Mouse (Mus musculus) limb, embryonic 10.5 days (tissue): ENCODE measurements around the gene Odf4. TPM values are rescaled to one million over a fixed set of nuclear protein-coding genes. Genes with fewer than 3 reads are reported as not detected.
A peak's percentile ranks its signal among the peaks of the same experiment; 100 is the strongest.
"Not testable (repeated sequence)": the region's sequence is repeated elsewhere in the genome, so short reads cannot be mapped to it uniquely, and the experiment has no call there.

ENCODE experiments used
- DNase-seq: peaks from one replicate; pipeline ENCODE4 v3.0.0-alpha.2; 2017; ENCODE audit warnings: low spot score
- H3K27ac ChIP-seq: fragments of 300-500 bp; sonication (generic); 2 replicates; pipeline ENCODE4 v1.5.1; 2016; ENCODE audit warnings: mild to moderate bottlenecking
- H3K27me3 ChIP-seq: fragments of 300-500 bp; sonication (generic); 2 replicates; pipeline ENCODE4 v1.6.1; 2016; ENCODE audit warnings: low read depth, mild to moderate bottlenecking; ENCODE audit not compliant: poor library complexity, severe bottlenecking
- H3K36me3 ChIP-seq: fragments of 300-500 bp; sonication (generic); 2 replicates; pipeline ENCODE4 v1.6.1; 2016; ENCODE audit warnings: mild to moderate bottlenecking, moderate library complexity
- H3K4me1 ChIP-seq: fragments of 300-500 bp; sonication (generic); 2 replicates; pipeline ENCODE4 v1.6.1; 2016
- H3K4me3 ChIP-seq: fragments of 300-500 bp; sonication (generic); 2 replicates; pipeline ENCODE4 v1.5.1; 2016; ENCODE audit warnings: mild to moderate bottlenecking, moderate library complexity
- H3K9me3 ChIP-seq: fragments of 300-500 bp; sonication (generic); replicated peaks from 2 replicates; pipeline ENCODE4 v1.6.1; 2016; ENCODE audit warnings: mild to moderate bottlenecking
- WGBS: fragments of 180-500 bp; shearing (Covaris S2); methylation state at CpG from one replicate; pipeline ENCODE4 v1.1.7; 2016; 5-methylcytosine and 5-hydroxymethylcytosine counted together
- polyA plus RNA-seq: library from polyadenylated mRNA; unstranded; fragments of >200 nt; fragmentation: Nextera tagmentation; extraction: Ambion mirVana; gene quantifications from 2 replicates; pipeline ENCODE4 v1.2.1, GENCODE M21; 2016

Gene Odf4
- polyA plus RNA-seq, 1 experiment from 2014 or later = not detected

- no peak for DNase-seq
- Histone ChIP-seq H3K27me3 (peaks cover 26% of the 10 kb centered on the region), H3K9me3 (no peaks in the 10 kb centered on the region), H3K27ac (no peak overlapping the region), H3K36me3 (0 out of 2 replicates have a peak, but pooled peaks cover 4% of the 10 kb centered on the region), H3K4me3 (no peak overlapping the region), H3K4me1 (peaks cover 24% of the 10 kb centered on the region)
- WGBS = 89% methylated on average over 8 of the region's 8 CpGs
Observed at GRCm38 (mm10) chr11:68942731-68943130, 15.8 kb upstream of the Odf4 start.

GRCm38 (mm10) chr11:68940516-68940915 lies 13.6 kb upstream of the Odf4 start:
- H3K4me3 ChIP-seq = peak overlapping the region; percentile 55
- H3K27ac ChIP-seq = peak overlapping the region; percentile 82; the same call in 1 of the 2 replicates
- H3K4me1 ChIP-seq = peaks cover 15% of the 10 kb centered on the region
- 73% methylated on average over 4 of the region's 4 CpGs for WGBS
- no peaks in the 10 kb centered on the region for H3K9me3 ChIP-seq
- peaks cover 4% of the 10 kb centered on the region; the same call in 1 of the 2 replicates for H3K27me3 ChIP-seq
- no peak for DNase-seq
- 0 out of 2 replicates have a peak, but pooled peaks cover 4% of the 10 kb centered on the region for H3K36me3 ChIP-seq

GRCm38 (mm10) chr11:68939451-68940304 lies 12.8 kb upstream of the Odf4 start:
- Histone ChIP-seq H3K27me3 (no peaks in the 10 kb centered on the region), H3K9me3 (no peaks in the 10 kb centered on the region), H3K4me3 (peak overlapping the region; percentile 55), H3K4me1 (peaks cover 15% of the 10 kb centered on the region), H3K27ac (peak overlapping the region; percentile 82), H3K36me3 (0 out of 2 replicates have a peak, but pooled peaks cover 2% of the 10 kb centered on the region)
- DNase-seq = peak; percentile 83
- 4% methylated on average over 16 of the region's 16 CpGs for WGBS

DNA sequence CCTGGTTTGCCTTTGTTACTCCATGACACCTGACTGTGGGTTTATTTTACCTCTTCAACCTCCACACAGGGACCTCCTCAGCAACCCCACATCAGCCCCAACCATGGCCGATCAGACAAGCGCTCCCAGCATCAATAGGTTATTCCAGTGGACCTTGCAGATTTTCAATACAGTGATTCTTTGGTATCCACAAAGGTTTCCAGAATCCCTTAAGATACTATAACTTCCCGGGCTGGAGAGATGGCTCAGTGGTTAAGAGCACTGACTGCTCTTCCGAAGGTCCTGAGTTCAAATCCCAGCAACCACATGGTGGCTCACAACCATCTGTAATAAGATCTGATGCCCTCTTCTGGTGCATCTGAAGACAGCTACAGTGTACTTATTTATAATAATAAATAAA lies 10.1 kb upstream of the Odf4 start:
- H3K9me3 ChIP-seq, DNase-seq, H3K27me3 ChIP-seq, H3K27ac ChIP-seq, H3K36me3 ChIP-seq, H3K4me3 ChIP-seq: not testable (repeated sequence)
- peaks cover 15% of the 10 kb centered on the region for H3K4me1 ChIP-seq
- WGBS = 89% methylated on average over 4 of the region's 4 CpGs

DNA sequence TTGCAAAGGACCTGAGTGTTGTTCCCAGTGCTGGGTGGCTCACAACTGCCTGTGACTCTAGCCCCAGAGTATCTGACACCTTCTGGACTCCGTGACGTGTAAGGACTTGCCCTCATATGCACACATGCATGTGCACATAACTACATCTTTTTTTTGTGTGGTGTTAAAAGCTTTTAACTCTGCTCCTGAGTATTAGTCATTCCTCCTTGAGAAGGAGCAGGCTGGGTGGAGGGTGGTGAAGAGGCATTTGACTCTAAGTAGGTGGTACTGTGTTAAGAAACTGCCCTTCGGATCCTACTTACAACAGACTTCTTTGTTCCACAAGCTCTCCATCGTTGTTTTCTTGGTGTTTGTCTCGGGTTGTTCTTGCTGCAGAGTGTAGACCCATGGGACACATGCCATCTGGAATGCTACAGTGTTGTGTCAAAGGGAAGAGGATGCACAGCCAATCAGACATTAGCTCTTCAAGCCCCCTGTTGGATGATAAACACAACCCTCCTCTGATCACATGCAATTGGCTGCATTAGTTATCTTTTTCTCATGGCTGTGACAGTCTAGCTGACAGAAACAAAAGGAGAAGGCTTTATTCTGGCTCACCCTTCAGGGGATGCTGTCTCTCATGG lies 7.1 kb upstream of the Odf4 start:
- no peak overlapping the region for H3K27ac ChIP-seq
- WGBS = 86% methylated on average over 5 of the region's 5 CpGs
- H3K9me3 ChIP-seq = no peaks in the 10 kb centered on the region
- no peaks in the 10 kb centered on the region for H3K27me3 ChIP-seq
- no peaks in the 10 kb centered on the region for H3K36me3 ChIP-seq
- H3K4me1 ChIP-seq = peaks cover under 1% of the 10 kb centered on the region; the same call in 1 of the 2 replicates
- H3K4me3 ChIP-seq = no peak overlapping the region
- no peak for DNase-seq

DNA sequence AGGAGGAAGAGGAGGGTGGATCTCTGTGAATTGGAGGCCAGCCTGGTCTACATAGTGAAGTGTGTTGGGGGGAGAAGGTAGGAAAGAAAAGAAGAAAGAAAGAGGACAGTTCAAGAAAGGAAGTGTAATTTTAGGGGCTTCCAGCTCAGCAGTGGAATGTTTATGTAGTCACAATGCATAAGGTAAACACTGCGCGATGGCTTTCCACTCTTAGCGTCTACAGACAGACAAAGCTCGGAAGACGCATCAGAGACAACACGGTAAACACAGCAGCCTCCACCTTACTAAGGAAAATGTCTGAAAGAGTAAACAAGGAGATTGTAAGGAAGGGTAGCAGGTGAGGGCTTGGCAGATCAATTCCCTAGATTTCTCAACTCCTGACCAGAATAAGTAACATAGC lies 3.1 kb upstream of the Odf4 start:
- no peak for DNase-seq

DNA sequence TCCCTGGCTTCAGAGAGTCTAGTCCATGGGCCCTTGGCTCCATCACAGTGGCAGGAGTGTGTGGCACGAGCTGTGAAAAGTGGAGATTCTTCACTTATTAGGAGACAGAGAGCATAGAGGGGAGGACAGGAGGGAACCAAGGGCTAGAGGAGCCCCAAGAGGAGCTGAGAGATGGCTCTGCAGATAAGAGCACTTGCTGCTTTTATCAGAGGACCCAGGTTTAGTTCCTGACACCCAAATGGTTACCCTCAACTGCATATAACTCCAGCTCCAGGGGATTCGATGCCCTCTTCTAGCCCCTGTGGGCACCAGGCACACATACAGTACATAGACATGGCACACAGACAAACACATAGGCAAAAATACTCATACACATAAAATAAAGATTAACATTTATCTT lies 2.1 kb downstream of the Odf4 start:
- H3K4me3 ChIP-seq = no peak overlapping the region
- peaks cover 3% of the 10 kb centered on the region; the same call in 1 of the 2 replicates for H3K4me1 ChIP-seq
- DNase-seq = no peak
- H3K27ac ChIP-seq = no peak overlapping the region
- no peaks in the 10 kb centered on the region for H3K27me3 ChIP-seq
- H3K36me3 ChIP-seq = no peaks in the 10 kb centered on the region
- no peaks in the 10 kb centered on the region for H3K9me3 ChIP-seq
- 87% methylated on average over 2 of the region's 2 CpGs for WGBS

More for the DNA sequence above, 3.1 kb upstream of the Odf4 start:
- Histone ChIP-seq H3K4me1 (no peaks in the 10 kb centered on the region), H3K36me3 (no peaks in the 10 kb centered on the region), H3K9me3 (no peaks in the 10 kb centered on the region), H3K27ac (no peak overlapping the region), H3K27me3 (no peaks in the 10 kb centered on the region), H3K4me3 (no peak overlapping the region)
- WGBS = 80% methylated on average over 6 of the region's 6 CpGs

DNA sequence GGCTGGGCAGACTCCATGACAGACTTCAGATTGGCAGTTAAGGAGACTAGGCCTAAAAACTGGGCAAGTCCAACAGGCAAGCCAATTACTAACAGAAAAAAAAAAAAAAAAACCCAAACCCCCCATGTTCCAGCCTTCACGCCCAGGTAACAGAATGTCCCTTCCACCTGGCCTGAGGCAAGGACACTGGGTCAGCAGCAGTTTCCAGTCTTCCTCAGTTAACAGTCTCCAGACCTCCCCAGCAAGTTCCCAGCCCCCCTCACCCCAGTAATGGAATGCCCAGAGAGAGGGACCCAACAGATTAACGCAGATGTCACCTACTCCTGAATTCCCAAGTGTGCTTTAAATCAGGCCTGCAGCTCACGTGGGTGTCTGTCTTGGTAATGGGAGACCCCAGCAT lies 3.7 kb downstream of the Odf4 start:
- no peak overlapping the region for H3K27ac ChIP-seq
- WGBS = 43% methylated on average over 3 of the region's 3 CpGs
- H3K9me3 ChIP-seq = no peaks in the 10 kb centered on the region
- H3K4me3 ChIP-seq = no peak overlapping the region
- no peak for DNase-seq
- H3K27me3 ChIP-seq = no peaks in the 10 kb centered on the region
- H3K4me1 ChIP-seq = peaks cover 3% of the 10 kb centered on the region; the same call in 1 of the 2 replicates
- H3K36me3 ChIP-seq = no peaks in the 10 kb centered on the region

DNA sequence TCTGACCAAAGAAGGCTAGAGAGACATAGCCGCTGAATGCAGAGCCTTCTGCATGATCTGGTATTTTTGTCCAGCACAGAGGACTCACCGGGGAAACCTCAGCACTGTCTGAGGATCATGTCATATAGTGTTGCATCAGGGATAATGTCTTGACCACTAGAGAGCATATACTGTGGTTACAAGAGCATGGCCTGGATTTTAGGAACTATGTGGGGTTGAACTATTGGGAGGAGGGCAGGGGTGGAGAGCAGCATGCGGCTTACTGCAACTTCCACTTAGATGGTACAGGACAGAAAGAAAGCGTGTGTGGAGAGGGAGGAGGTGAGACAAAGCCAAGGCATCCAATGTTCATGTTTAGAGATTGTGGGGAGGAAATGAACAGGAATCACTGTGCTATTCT lies 12.3 kb downstream of the Odf4 start:
- no peak for DNase-seq
- Histone ChIP-seq H3K27ac (no peak overlapping the region), H3K9me3 (no peaks in the 10 kb centered on the region), H3K36me3 (no peaks in the 10 kb centered on the region), H3K4me1 (peaks cover 14% of the 10 kb centered on the region), H3K27me3 (no peaks in the 10 kb centered on the region), H3K4me3 (no peak overlapping the region)
- 95% methylated on average over 4 of the region's 4 CpGs for WGBS

DNA sequence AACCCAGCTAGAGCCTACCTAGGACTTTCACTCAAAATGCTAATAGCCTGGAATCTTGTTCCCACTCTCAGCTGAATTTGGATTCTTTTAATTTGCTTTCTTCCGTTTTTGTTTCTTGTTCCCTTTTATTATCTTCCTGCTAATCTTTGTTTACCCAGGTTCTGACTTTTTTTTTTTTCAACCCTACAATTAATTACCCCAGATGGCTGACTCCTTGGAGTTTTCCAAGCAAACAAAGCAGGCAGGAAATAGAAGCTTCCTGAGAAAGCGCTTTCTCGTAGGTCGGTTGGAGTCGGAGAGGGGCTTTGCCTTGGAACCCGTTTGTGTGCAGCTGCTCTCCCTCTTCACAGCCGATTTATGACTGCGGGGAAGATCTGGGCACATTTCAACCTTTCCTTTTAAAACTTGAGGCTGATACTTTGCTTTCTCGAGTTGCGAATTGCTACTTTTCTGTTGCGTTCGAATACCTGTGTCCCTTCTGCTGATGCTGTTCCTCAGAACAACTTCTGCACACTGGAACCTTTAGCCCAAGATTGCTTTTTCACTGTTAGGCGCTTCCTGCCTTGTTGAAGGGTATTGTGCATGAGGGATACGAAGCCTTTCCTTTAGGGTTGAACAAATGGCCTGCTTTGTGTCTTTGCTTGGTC lies 15.2 kb downstream of the Odf4 start:
- 46% methylated on average over 14 of the region's 14 CpGs for WGBS
- Histone ChIP-seq H3K36me3 (peaks cover 10% of the 10 kb centered on the region), H3K4me3 (peak overlapping the region; percentile 11; the same call in 1 of the 2 replicates), H3K27ac (peak overlapping the region; percentile 83), H3K27me3 (no peaks in the 10 kb centered on the region), H3K9me3 (no peaks in the 10 kb centered on the region), H3K4me1 (peaks cover 19% of the 10 kb centered on the region)
- DNase-seq = no peak

GRCm38 (mm10) chr11:68908846-68909503 lies 17.9 kb downstream of the Odf4 start:
- peak overlapping the region; percentile 47; the same call in 1 of the 2 replicates for H3K27ac ChIP-seq
- 49% methylated on average over 7 of the region's 7 CpGs for WGBS
- no peaks in the 10 kb centered on the region for H3K27me3 ChIP-seq
- H3K4me1 ChIP-seq = peaks cover 19% of the 10 kb centered on the region
- H3K9me3 ChIP-seq = no peaks in the 10 kb centered on the region
- no peak overlapping the region for H3K4me3 ChIP-seq
- no peak for DNase-seq
- H3K36me3 ChIP-seq = peaks cover 36% of the 10 kb centered on the region

- 77% methylated on average over 3 of the region's 3 CpGs for WGBS
- Histone ChIP-seq H3K4me3 (no peak overlapping the region), H3K27ac (no peak overlapping the region), H3K9me3 (no peaks in the 10 kb centered on the region), H3K36me3 (peaks cover 53% of the 10 kb centered on the region), H3K4me1 (peaks cover 27% of the 10 kb centered on the region), H3K27me3 (no peaks in the 10 kb centered on the region)
- DNase-seq = no peak
Observed at GRCm38 (mm10) chr11:68907251-68907650, 19.6 kb downstream of the Odf4 start.
